Mouse (Mus musculus) embryonic facial prominence, embryonic 11.5 days (tissue): ENCODE data around the gene Ppfia2. TPM values are rescaled to one million over a fixed set of nuclear protein-coding genes. Genes with fewer than 3 reads are reported as not detected.

Experiments
- ATAC-seq: fragments of 200-750 bp; cut with Nextera tagmentation; replicated peaks from 2 replicates; pipeline ENCODE4 v1.8.0; 2017; ENCODE audit warnings: low read depth; ENCODE audit not compliant: insufficient number of reproducible peaks, low FRiP score, low TSS enrichment
- DNase-seq: peaks from one replicate; pipeline ENCODE4 v3.0.0-alpha.2; 2015; ENCODE audit warnings: low spot score
- H3K27ac ChIP-seq: fragments of 300-500 bp; sonication (generic); replicated peaks from 2 replicates; pipeline ENCODE4 v1.5.1; 2014; ENCODE audit warnings: mild to moderate bottlenecking, low read depth, low read length, control low read depth
- H3K27me3 ChIP-seq: fragments of 300-500 bp; sonication (generic); 2 replicates; pipeline ENCODE4 v1.6.1; 2014; ENCODE audit warnings: mild to moderate bottlenecking, low read length, moderate library complexity, mixed read lengths; ENCODE audit not compliant: control insufficient read depth, insufficient read depth
- H3K36me3 ChIP-seq: fragments of 300-500 bp; sonication (generic); replicated peaks from 2 replicates; pipeline ENCODE4 v1.6.1; 2014; ENCODE audit warnings: low read depth, mild to moderate bottlenecking, low read length, moderate library complexity, mixed read lengths; ENCODE audit not compliant: control insufficient read depth, insufficient read depth
- H3K4me1 ChIP-seq: fragments of 300-500 bp; sonication (generic); 2 replicates; pipeline ENCODE4 v1.6.1; 2014; ENCODE audit warnings: low read length, mixed read lengths; ENCODE audit not compliant: control insufficient read depth, insufficient read depth
- H3K4me2 ChIP-seq: fragments of 300-500 bp; sonication (generic); 2 replicates; pipeline ENCODE4 v1.6.1; 2014; ENCODE audit warnings: low read depth, mild to moderate bottlenecking, control low read depth, low read length, moderate library complexity
- H3K4me3 ChIP-seq: fragments of 300-500 bp; sonication (generic); 2 replicates; pipeline ENCODE4 v1.5.1; 2014; ENCODE audit warnings: low read depth, low read length, control low read depth
- H3K9ac ChIP-seq: fragments of 300-500 bp; sonication (generic); replicated peaks from 2 replicates; pipeline ENCODE4 v1.6.1; 2014; ENCODE audit warnings: mild to moderate bottlenecking, control low read depth, low read length
- H3K9me3 ChIP-seq: fragments of 300-500 bp; sonication (generic); replicated peaks from 2 replicates; pipeline ENCODE4 v1.6.1; 2016; ENCODE audit warnings: mild to moderate bottlenecking, low read length, inconsistent platforms, mixed read lengths; ENCODE audit not compliant: control insufficient read depth
- WGBS: fragments of 180-500 bp; shearing (Covaris S2); extraction: QIAGEN DNeasy Blood & Tissue Kit; methylation state at CpG from one replicate; pipeline ENCODE4 v1.1.7; 2014; 5-methylcytosine and 5-hydroxymethylcytosine counted together
- polyA plus RNA-seq: library from polyadenylated mRNA; unstranded; fragments of >200 nt; fragmentation: Nextera tagmentation; extraction: Ambion mirVana; gene quantifications from 2 replicates; pipeline ENCODE4 v1.2.1, GENCODE M21; 2014

The Ppfia2 gene
- polyA plus RNA-seq, 1 experiment from 2014 or later, result 1.4 TPM

DNA sequence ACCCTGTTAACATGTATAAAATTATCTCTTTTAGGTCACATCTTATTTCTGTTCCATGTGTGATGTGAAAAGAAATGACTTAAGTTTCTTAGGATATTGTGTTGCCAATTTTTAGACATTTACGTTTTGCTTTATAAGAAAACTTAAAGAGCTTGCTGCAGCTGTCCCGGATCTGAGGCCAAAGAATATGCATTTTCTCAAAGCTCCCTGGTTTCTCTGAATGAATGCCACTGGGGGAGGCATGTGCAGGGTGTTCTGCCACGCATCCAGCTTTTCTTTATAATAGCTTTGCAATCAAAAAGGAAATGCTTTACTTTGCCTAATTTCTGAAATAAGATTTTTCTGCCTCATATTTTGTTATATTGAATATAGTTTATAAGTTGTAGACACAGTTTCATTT lies 411.2 kb downstream of the Ppfia2 start:
- Histone ChIP-seq H3K4me1 (no peaks in the 10 kb centered on the region), H3K4me3 (no peak overlapping the region), H3K9me3 (no peaks in the 10 kb centered on the region), H3K27ac (no peak overlapping the region), H3K36me3 (no peaks in the 10 kb centered on the region), H3K27me3 (no peaks in the 10 kb centered on the region), H3K9ac (no peak overlapping the region), H3K4me2 (no peak overlapping the region)
- WGBS, result 60% methylated on average over 3 of the region's 3 CpGs
- DNase-seq (no peak), ATAC-seq (no peak)

DNA sequence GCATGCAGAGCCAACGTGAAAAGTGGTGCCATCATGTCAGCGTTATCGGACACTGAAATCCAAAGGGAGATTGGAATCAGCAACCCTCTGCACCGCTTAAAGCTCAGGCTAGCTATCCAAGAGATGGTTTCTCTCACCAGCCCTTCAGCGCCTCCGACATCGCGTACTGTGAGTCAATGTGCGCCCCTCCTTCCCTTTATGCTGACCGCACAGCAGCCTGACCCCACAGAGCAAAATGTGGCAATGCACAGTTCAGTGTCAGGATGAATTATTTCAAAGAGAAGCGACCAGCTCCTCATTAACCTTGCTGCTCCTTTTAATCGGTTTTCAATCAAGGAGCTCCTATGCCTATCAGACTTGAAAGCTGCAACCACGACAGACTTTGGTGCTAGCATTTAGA lies 426.2 kb downstream of the Ppfia2 start:
- DNase-seq, result no peak
- no peaks in the 10 kb centered on the region for H3K4me1 ChIP-seq
- 40% methylated on average over 13 of the region's 13 CpGs for WGBS
- no peaks in the 10 kb centered on the region for H3K27me3 ChIP-seq
- H3K4me2 ChIP-seq, result no peak overlapping the region
- H3K4me3 ChIP-seq, result no peak overlapping the region
- peak; percentile 84 for ATAC-seq
- no peaks in the 10 kb centered on the region for H3K36me3 ChIP-seq
- H3K9ac ChIP-seq, result no peak overlapping the region
- no peaks in the 10 kb centered on the region for H3K9me3 ChIP-seq
- no peak overlapping the region for H3K27ac ChIP-seq

- Histone ChIP-seq H3K4me3 (no peak overlapping the region), H3K9ac (no peak overlapping the region), H3K27ac (no peak overlapping the region), H3K36me3 (no peaks in the 10 kb centered on the region), H3K4me2 (no peak overlapping the region), H3K9me3 (no peaks in the 10 kb centered on the region), H3K4me1 (no peaks in the 10 kb centered on the region), H3K27me3 (no peaks in the 10 kb centered on the region)
- ATAC-seq, result no peak
- no peak for DNase-seq
- 76% methylated on average over 3 of the region's 3 CpGs for WGBS
Observed at GRCm38 (mm10) chr10:106910108-106910507, 440.0 kb downstream of the Ppfia2 start.

DNA sequence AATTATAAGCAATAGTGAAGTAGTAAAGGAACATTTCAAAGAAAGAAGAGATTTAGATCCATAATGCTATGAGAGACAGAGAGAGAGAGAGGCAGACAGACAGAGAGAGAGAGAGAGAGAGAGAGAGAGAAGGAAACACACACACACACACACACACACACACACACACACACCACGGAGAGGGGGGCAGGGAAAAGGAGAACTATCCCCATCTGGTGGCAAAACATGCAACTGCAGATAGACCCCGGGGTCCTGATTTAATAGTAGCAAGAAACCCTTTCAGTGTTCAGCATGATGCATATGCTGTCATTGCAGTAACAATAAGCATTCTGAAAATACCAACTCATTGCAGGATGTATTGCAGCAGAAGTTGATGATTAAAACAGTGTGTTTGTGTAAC lies 442.9 kb downstream of the Ppfia2 start:
- WGBS, result 23% methylated on average over 2 of the region's 2 CpGs
- H3K4me1 ChIP-seq, result no peaks in the 10 kb centered on the region
- no peaks in the 10 kb centered on the region for H3K9me3 ChIP-seq
- DNase-seq, result peak; percentile 65
- no peaks in the 10 kb centered on the region for H3K27me3 ChIP-seq
- no peak overlapping the region for H3K4me3 ChIP-seq
- no peak overlapping the region for H3K4me2 ChIP-seq
- H3K27ac ChIP-seq, result no peak overlapping the region
- no peak for ATAC-seq
- no peaks in the 10 kb centered on the region for H3K36me3 ChIP-seq
- H3K9ac ChIP-seq, result no peak overlapping the region

GRCm38 (mm10) chr10:106914275-106914674 lies 444.1 kb downstream of the Ppfia2 start:
- DNase-seq (no peak), ATAC-seq (no peak)
- no peaks in the 10 kb centered on the region for H3K9me3 ChIP-seq
- H3K36me3 ChIP-seq, result no peaks in the 10 kb centered on the region
- H3K4me2 ChIP-seq, result no peak overlapping the region
- H3K4me3 ChIP-seq, result no peak overlapping the region
- H3K9ac ChIP-seq, result no peak overlapping the region
- H3K27me3 ChIP-seq, result no peaks in the 10 kb centered on the region
- H3K4me1 ChIP-seq, result no peaks in the 10 kb centered on the region
- no peak overlapping the region for H3K27ac ChIP-seq

- DNase-seq, result no peak
- Histone ChIP-seq H3K4me2 (no peak overlapping the region), H3K27me3 (no peaks in the 10 kb centered on the region), H3K4me3 (no peak overlapping the region), H3K9ac (no peak overlapping the region), H3K36me3 (no peaks in the 10 kb centered on the region), H3K9me3 (no peaks in the 10 kb centered on the region), H3K4me1 (no peaks in the 10 kb centered on the region), H3K27ac (no peak overlapping the region)
- no peak for ATAC-seq
Observed at GRCm38 (mm10) chr10:106914822-106915221, 444.7 kb downstream of the Ppfia2 start.

GRCm38 (mm10) chr10:106924334-106924733 lies 454.2 kb downstream of the Ppfia2 start:
- Histone ChIP-seq H3K27ac (no peak overlapping the region), H3K4me2 (no peak overlapping the region), H3K36me3 (no peaks in the 10 kb centered on the region), H3K9ac (no peak overlapping the region), H3K9me3 (no peaks in the 10 kb centered on the region), H3K27me3 (no peaks in the 10 kb centered on the region), H3K4me3 (no peak overlapping the region), H3K4me1 (no peaks in the 10 kb centered on the region)
- WGBS, result 88% methylated on average over 5 of the region's 5 CpGs
- no peak for ATAC-seq
- DNase-seq, result no peak

- Histone ChIP-seq H3K4me1 (no peaks in the 10 kb centered on the region), H3K36me3 (no peaks in the 10 kb centered on the region), H3K27me3 (no peaks in the 10 kb centered on the region), H3K4me2 (no peak overlapping the region), H3K27ac (no peak overlapping the region), H3K9me3 (no peaks in the 10 kb centered on the region), H3K9ac (no peak overlapping the region), H3K4me3 (no peak overlapping the region)
- DNase-seq, result no peak
- WGBS, result 83% methylated on average over 3 of the region's 3 CpGs
- no peak for ATAC-seq
Observed at GRCm38 (mm10) chr10:106924798-106925197, 454.7 kb downstream of the Ppfia2 start.
